ENCODE assay signal across 10 mouse cellular contexts in the genomic region with DNA sequence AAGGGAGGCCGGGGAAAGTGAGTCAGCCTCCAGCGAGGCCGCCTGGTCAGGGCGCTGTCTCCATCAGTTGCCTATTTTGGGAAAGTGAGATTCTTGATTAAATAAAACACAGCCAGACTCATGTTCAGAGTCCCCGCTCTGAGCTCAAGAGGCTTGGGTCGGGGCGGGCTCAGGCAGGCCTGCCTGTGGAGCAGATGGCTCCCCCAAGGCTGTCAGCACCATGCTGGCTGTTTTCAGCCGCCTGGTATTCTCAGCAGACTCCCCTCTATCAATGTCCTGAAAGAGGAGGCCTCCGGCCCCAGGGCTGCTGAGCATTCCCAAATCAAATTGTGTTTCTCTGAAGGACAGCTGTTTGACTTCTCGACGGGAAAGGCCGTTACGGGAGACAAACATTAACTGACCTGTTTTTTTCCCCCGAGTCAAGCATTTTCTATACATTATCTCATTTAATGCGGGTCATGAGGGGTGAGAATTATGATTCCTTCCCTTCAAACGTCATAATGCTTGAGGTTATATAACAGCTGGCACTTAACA. TPM values are rescaled to one million over a fixed set of nuclear protein-coding genes. Genes with fewer than 3 reads are reported as not detected.
A peak's percentile ranks its signal among the peaks of the same experiment; 100 is the strongest.
DNase-seq lines count a peak whose midpoint lies in the region; ATAC-seq and TF ChIP-seq lines count a peak whose summit lies in the region.
"Had no signal": no experiment of that assay in that cellular context is flagged by ENCODE, and none has a peak within 500 bp of the region (broad histone marks: within the 10 kb centered on the region; RNA-seq: fewer than 3 reads in every experiment).

No protein-coding gene starts in this region.

- H3K27ac ChIP-seq in midbrain, embryonic 10.5 days (replicated peaks) = peak overlapping the region; percentile 13; the same call in 1 of the 2 replicates
- H3K27ac ChIP-seq in midbrain, postnatal 0 days (ENCODE audit: low read depth, low read length) = no peak overlapping the region
- peak overlapping the region; percentile 44; the same call in 1 of the 2 replicates for H3K27ac ChIP-seq in embryonic facial prominence, embryonic 15.5 days (replicated peaks)
- H3K27ac ChIP-seq in limb, embryonic 10.5 days = 0 out of 2 replicates have a peak overlapping the region, but pooled peaks have one; percentile 17
- no peak overlapping the region for H3K27ac ChIP-seq in liver, embryonic 12.5 days

- no peak overlapping the region for H3K9ac ChIP-seq in midbrain, postnatal 0 days (replicated peaks; ENCODE audit: low read length, poor library complexity, severe bottlenecking)
- H3K9ac ChIP-seq in embryonic facial prominence, embryonic 15.5 days = no peak overlapping the region
- H3K9ac ChIP-seq in liver, embryonic 12.5 days = no peak overlapping the region

- TF ChIP-seq CTCF in midbrain, postnatal 0 days (IDR thresholded peaks at IDR 0.05) = no peak

- peak; percentile 54 to 58 for DNase-seq in cerebellum, adult 18-20 months
- no peak for DNase-seq in cerebellum, adult 11 months
- DNase-seq in midbrain, embryonic 10.5 days (ENCODE audit: low spot score) = no peak
- no peak for DNase-seq in midbrain, postnatal 0 days (ENCODE audit: low spot score)
- DNase-seq in limb, embryonic 10.5 days (ENCODE audit: low spot score) = no peak
- DNase-seq in layer of hippocampus, postnatal 14 days (ENCODE audit: low spot score in 2 of 2) = no peak
- DNase-seq: kidney, adult 11 months; lung, adult 18-20 months had no signal

- no peaks in the 10 kb centered on the region for H3K9me3 ChIP-seq in midbrain, embryonic 10.5 days (replicated peaks)
- H3K9me3 ChIP-seq in midbrain, postnatal 0 days (ENCODE audit: low read length) = no peaks in the 10 kb centered on the region
- no peaks in the 10 kb centered on the region for H3K9me3 ChIP-seq in embryonic facial prominence, embryonic 15.5 days (replicated peaks)
- H3K9me3 ChIP-seq in limb, embryonic 10.5 days (replicated peaks) = no peaks in the 10 kb centered on the region
- no peaks in the 10 kb centered on the region for H3K9me3 ChIP-seq in liver, embryonic 12.5 days (replicated peaks)

- no peaks in the 10 kb centered on the region for H3K36me3 ChIP-seq in midbrain, embryonic 10.5 days
- H3K36me3 ChIP-seq in midbrain, postnatal 0 days (ENCODE audit: insufficient read depth, low read length) = no peaks in the 10 kb centered on the region
- H3K36me3 ChIP-seq in embryonic facial prominence, embryonic 15.5 days = no peaks in the 10 kb centered on the region
- H3K36me3 ChIP-seq in limb, embryonic 10.5 days = no peaks in the 10 kb centered on the region
- no peaks in the 10 kb centered on the region for H3K36me3 ChIP-seq in liver, embryonic 12.5 days

- H3K27me3 ChIP-seq in midbrain, embryonic 10.5 days (ENCODE audit: low read depth, poor library complexity, severe bottlenecking) = no peaks in the 10 kb centered on the region
- H3K27me3 ChIP-seq in midbrain, postnatal 0 days (ENCODE audit: insufficient read depth, low read length) = no peaks in the 10 kb centered on the region
- no peaks in the 10 kb centered on the region for H3K27me3 ChIP-seq in embryonic facial prominence, embryonic 15.5 days
- 0 out of 2 replicates have a peak, but pooled peaks cover 3% of the 10 kb centered on the region for H3K27me3 ChIP-seq in limb, embryonic 10.5 days (ENCODE audit: low read depth, poor library complexity, severe bottlenecking)
- H3K27me3 ChIP-seq in liver, embryonic 12.5 days (replicated peaks) = no peaks in the 10 kb centered on the region

- H3K4me2 ChIP-seq in midbrain, postnatal 0 days (ENCODE audit: low read depth, low read length, poor library complexity, severe bottlenecking) = no peak overlapping the region
- no peak overlapping the region for H3K4me2 ChIP-seq in embryonic facial prominence, embryonic 15.5 days (replicated peaks)
- H3K4me2 ChIP-seq in liver, embryonic 12.5 days = no peak overlapping the region

- H3K4me1 ChIP-seq in midbrain, embryonic 10.5 days = peaks cover 37% of the 10 kb centered on the region
- peaks cover 20% of the 10 kb centered on the region for H3K4me1 ChIP-seq in midbrain, postnatal 0 days (ENCODE audit: insufficient read depth, low read length)
- peaks cover 74% of the 10 kb centered on the region for H3K4me1 ChIP-seq in embryonic facial prominence, embryonic 15.5 days
- H3K4me1 ChIP-seq in limb, embryonic 10.5 days = peaks cover 59% of the 10 kb centered on the region
- H3K4me1 ChIP-seq in liver, embryonic 12.5 days = no peaks in the 10 kb centered on the region

- H3K4me3 ChIP-seq in midbrain, embryonic 10.5 days = no peak overlapping the region
- H3K4me3 ChIP-seq in midbrain, postnatal 0 days (ENCODE audit: low read depth, low read length) = no peak overlapping the region
- H3K4me3 ChIP-seq in embryonic facial prominence, embryonic 15.5 days (replicated peaks) = no peak overlapping the region
- H3K4me3 ChIP-seq in limb, embryonic 10.5 days = no peak overlapping the region
- no peak overlapping the region for H3K4me3 ChIP-seq in liver, embryonic 12.5 days

- no peak for ATAC-seq in midbrain, postnatal 0 days (ENCODE audit: low FRiP score)
- no peak for ATAC-seq in embryonic facial prominence, embryonic 15.5 days (ENCODE audit: insufficient number of reproducible peaks, low FRiP score, low TSS enrichment, low read depth)
- ATAC-seq in liver, embryonic 12.5 days = no peak

- WGBS in midbrain, embryonic 10.5 days = 69% methylated on average over 16 of the region's 16 CpGs
- 59% methylated on average over 16 of the region's 16 CpGs for WGBS in midbrain, postnatal 0 days
- WGBS in embryonic facial prominence, embryonic 15.5 days = 31% methylated on average over 16 of the region's 16 CpGs
- 61% methylated on average over 16 of the region's 16 CpGs for WGBS in limb, embryonic 10.5 days
- 57% methylated on average over 16 of the region's 16 CpGs for WGBS in liver, embryonic 12.5 days (ENCODE audit: insufficient replicate concordance)

RNA-seq across cellular contexts. Expression of a gene that starts 50.6 kb away (rescaled TPM):
- 29.4 and 41.1 TPM in 2 replicates for polyA plus RNA-seq in midbrain, embryonic 10.5 days (2016; fragmentation: Nextera tagmentation; extraction: Ambion mirVana)
- 89.4 and 109 TPM in 2 replicates for total RNA-seq in midbrain, postnatal 0 days (2014; rRNA removed)
- polyA plus RNA-seq in midbrain, postnatal 0 days (2015; fragmentation: Nextera tagmentation; extraction: Ambion mirVana) = 54.6 and 55.6 TPM in 2 replicates
- polyA plus RNA-seq in embryonic facial prominence, embryonic 15.5 days (2015; fragmentation: Nextera tagmentation; extraction: Ambion mirVana) = 65.0 TPM in 2 replicates
- polyA plus RNA-seq in limb, embryonic 10.5 days (2016; fragmentation: Nextera tagmentation; extraction: Ambion mirVana) = 24.9 and 38.2 TPM in 2 replicates
- 8.1 and 9.0 TPM in 2 replicates for polyA plus RNA-seq in liver, embryonic 12.5 days (2016; fragmentation: Nextera tagmentation; extraction: Ambion mirVana)
- total RNA-seq in layer of hippocampus, postnatal 14 days (2021) = 10 to 100 TPM; 24.4 to 26.5 TPM

Comparison
In these comparisons a context has a peak if more than half of its experiments do, and no peak if none do; other contexts are left out.
1. DNase-seq: peak in cerebellum, adult 18-20 months (2 of 2); none in cerebellum, adult 11 months (single experiment), midbrain, embryonic 10.5 days (single experiment), midbrain, postnatal 0 days (single experiment), limb, embryonic 10.5 days (single experiment) and layer of hippocampus, postnatal 14 days (0 of 2).
2. H3K27ac ChIP-seq: peak in midbrain, embryonic 10.5 days (single experiment), embryonic facial prominence, embryonic 15.5 days (single experiment) and limb, embryonic 10.5 days (single experiment); none in midbrain, postnatal 0 days (single experiment) and liver, embryonic 12.5 days (single experiment).